Mouse (Mus musculus) heart, adult 2 months (tissue): Measurements from ENCODE around the gene Rtraf. TPM values are rescaled to one million over a fixed set of nuclear protein-coding genes. Genes with fewer than 3 reads are reported as not detected.

Experiments used
- DNase-seq, 2 experiments: peaks; one replicate each; pipeline ENCODE4 v3.0.0; 2021
- H3K27ac ChIP-seq: fragments of 200-600 bp; 2 replicates; pipeline ENCODE4 v1.8.1; 2022
- H3K27me3 ChIP-seq: fragments of 200-500 bp; 2 replicates; pipeline ENCODE4 v1.6.1; 2012; ENCODE audit warnings: mild to moderate bottlenecking, low read length, inconsistent platforms, mixed read lengths; ENCODE audit not compliant: control insufficient read depth, insufficient read depth
- H3K36me3 ChIP-seq: fragments of 200-500 bp; 2 replicates; pipeline ENCODE4 v1.6.1; 2012; ENCODE audit warnings: low read length, inconsistent platforms; ENCODE audit not compliant: control insufficient read depth, insufficient read depth
- H3K4me1 ChIP-seq: fragments of 200-500 bp; 2 replicates; pipeline ENCODE4 v1.6.1; 2011; ENCODE audit warnings: low read length; ENCODE audit not compliant: control insufficient read depth, insufficient read depth
- H3K4me3 ChIP-seq: fragments of 200-600 bp; 2 replicates; pipeline ENCODE4 v1.8.1; 2022
- H3K79me2 ChIP-seq: fragments of 200-500 bp; replicated peaks from 2 replicates; pipeline ENCODE4 v1.6.1; 2012; ENCODE audit warnings: mild to moderate bottlenecking, inconsistent platforms, low read length, moderate library complexity, mixed read lengths; ENCODE audit not compliant: control insufficient read depth, insufficient read depth
- H3K9ac ChIP-seq: fragments of 200-500 bp; 2 replicates; pipeline ENCODE4 v1.6.1; 2012; ENCODE audit warnings: low read depth, mild to moderate bottlenecking, control low read depth, inconsistent platforms, low read length, mixed read lengths
- CTCF ChIP-seq: fragments of 200-600 bp; IDR thresholded peaks from 2 replicates; pipeline ENCODE4 v1.8.1; 2022; ENCODE audit warnings: antibody characterized with exemption, mild to moderate bottlenecking, moderate library complexity
- EP300 ChIP-seq: fragments of 200-500 bp; IDR thresholded peaks from 2 replicates; pipeline ENCODE4 v1.6.1; 2011; ENCODE audit warnings: low read depth, low read length, control low read depth; ENCODE audit not compliant: insufficient read depth
- POLR2A ChIP-seq: fragments of 200-500 bp; IDR thresholded peaks from 2 replicates; pipeline ENCODE4 v1.6.1; 2011; ENCODE audit warnings: mild to moderate bottlenecking, low read depth, low read length, control low read depth; ENCODE audit not compliant: insufficient read depth
- WGBS: fragments of 180-500 bp; shearing (Covaris S2); methylation state at CpG from one replicate; pipeline ENCODE4 v1.1.7; 2018; 5-methylcytosine and 5-hydroxymethylcytosine counted together
- intact Hi-C: fragments of 180-260 bp; cut with DNase I; formaldehyde crosslinking; loops from one replicate; pipeline ENCODE4 v1.15.1; 2025
- polyA plus RNA-seq: library from polyadenylated mRNA; depleted of rRNA; stranded (reverse); fragments of >200 nt; gene quantifications from 2 replicates; pipeline ENCODE4 v1.2.3, GENCODE M21; 2012
- total RNA-seq, 2 experiments: library from RNA; stranded (reverse); gene quantifications; 2 replicates each; pipeline ENCODE4 v1.2.3; 2021

The Rtraf gene
- total and polyA plus RNA-seq, 3 experiments = 33.1 to 71.3 (median 56.8) TPM

GRCm38 (mm10) chr14:19788443-19788842, 35.2 kb downstream of the Rtraf start:
- WGBS = 50% methylated on average over 1 of the region's 1 CpGs
- no peaks in the 10 kb centered on the region for H3K27me3 ChIP-seq
- no peak for DNase-seq
- H3K27ac ChIP-seq = no peak overlapping the region
- intact Hi-C loops = no loop called here
- TF ChIP-seq CTCF (no peak), POLR2A (no peak), EP300 (no peak)
- H3K9ac ChIP-seq = no peak overlapping the region
- H3K79me2 ChIP-seq = no peaks in the 10 kb centered on the region
- no peak overlapping the region for H3K4me3 ChIP-seq
- no peaks in the 10 kb centered on the region for H3K36me3 ChIP-seq
- no peaks in the 10 kb centered on the region for H3K4me1 ChIP-seq

GRCm38 (mm10) chr14:19785797-19786588, 37.6 kb downstream of the Rtraf start:
- no peaks in the 10 kb centered on the region for H3K36me3 ChIP-seq

GRCm38 (mm10) chr14:19777945-19778344, 45.7 kb downstream of the Rtraf start:
- 84% methylated on average over 13 of the region's 13 CpGs for WGBS
- H3K79me2 ChIP-seq = no peaks in the 10 kb centered on the region
- intact Hi-C loops = loop anchor here (1.0 to 2.0 kb wide), 2 partner anchors 41 to 72 kb away; no protein-coding TSS in a partner anchor
- H3K4me3 ChIP-seq = no peak overlapping the region
- H3K27me3 ChIP-seq = no peaks in the 10 kb centered on the region
- H3K4me1 ChIP-seq = no peaks in the 10 kb centered on the region
- DNase-seq = no peak
- no peak overlapping the region for H3K27ac ChIP-seq
- no peaks in the 10 kb centered on the region for H3K36me3 ChIP-seq
- no peak for TF ChIP-seq EP300
- TF ChIP-seq POLR2A = no peak
- TF ChIP-seq CTCF = no peak
- no peak overlapping the region for H3K9ac ChIP-seq

More at GRCm38 (mm10) chr14:19785797-19786588, 37.6 kb downstream of the Rtraf start:
- Histone ChIP-seq H3K4me1 (no peaks in the 10 kb centered on the region), H3K27ac (no peak overlapping the region), H3K4me3 (no peak overlapping the region), H3K9ac (no peak overlapping the region), H3K79me2 (no peaks in the 10 kb centered on the region), H3K27me3 (no peaks in the 10 kb centered on the region)
- TF ChIP-seq EP300 (no peak), POLR2A (no peak), CTCF (no peak)
- intact Hi-C loops = no loop called here
- no peak for DNase-seq
- 87% methylated on average over 9 of the region's 9 CpGs for WGBS

- Histone ChIP-seq H3K4me3 (no peak overlapping the region), H3K9ac (no peak overlapping the region), H3K36me3 (no peaks in the 10 kb centered on the region), H3K27me3 (no peaks in the 10 kb centered on the region), H3K4me1 (no peaks in the 10 kb centered on the region), H3K27ac (no peak overlapping the region), H3K79me2 (no peaks in the 10 kb centered on the region)
- intact Hi-C loops = loop anchor here (1.0 to 2.0 kb wide), 2 partner anchors 41 to 71 kb away; no protein-coding TSS in a partner anchor
- TF ChIP-seq CTCF (no peak), POLR2A (no peak), EP300 (no peak)
- 87% methylated on average over 6 of the region's 6 CpGs for whole genome bisulfite sequencing
- no peak for DNase-seq
Measured at GRCm38 (mm10) chr14:19777365-19777764, 46.3 kb downstream of the Rtraf start.

GRCm38 (mm10) chr14:19776890-19777289, 46.7 kb downstream of the Rtraf start:
- TF ChIP-seq EP300 = peak; percentile 70; the same call in 1 of the 2 replicates
- peak; percentile 86 for TF ChIP-seq CTCF
- no peak for TF ChIP-seq POLR2A
- intact Hi-C loops = loop anchor here (1.0 to 2.0 kb wide), 2 partner anchors 42 to 71 kb away; no protein-coding TSS in a partner anchor
- Histone ChIP-seq H3K4me3 (no peak overlapping the region), H3K4me1 (no peaks in the 10 kb centered on the region), H3K79me2 (no peaks in the 10 kb centered on the region), H3K9ac (no peak overlapping the region), H3K27ac (no peak overlapping the region), H3K27me3 (no peaks in the 10 kb centered on the region), H3K36me3 (peaks cover 1% of the 10 kb centered on the region)
- WGBS = 52% methylated on average over 6 of the region's 6 CpGs
- DNase-seq = peak; percentile 46 to 75

- Histone ChIP-seq H3K4me3 (no peak overlapping the region), H3K27me3 (no peaks in the 10 kb centered on the region), H3K36me3 (peaks cover 4% of the 10 kb centered on the region), H3K9ac (no peak overlapping the region), H3K79me2 (no peaks in the 10 kb centered on the region), H3K27ac (no peak overlapping the region), H3K4me1 (peaks cover 3% of the 10 kb centered on the region)
- TF ChIP-seq POLR2A (no peak), EP300 (no peak), CTCF (peak; percentile 37)
- intact Hi-C loops = loop anchor here (2.0 kb wide), 1 partner anchor 43 kb away; no protein-coding TSS in a partner anchor
- DNase-seq = no peak
- WGBS = 97% methylated on average over 5 of the region's 5 CpGs
Measured at GRCm38 (mm10) chr14:19776179-19776578, 47.4 kb downstream of the Rtraf start.
